Mouse (Mus musculus): ENCODE measurements around the gene Dchs1.

- TF ChIP-seq POLR2A (IDR thresholded peaks at IDR 0.05; ENCODE audit: borderline replicate concordance, insufficient read depth, low read length): no peak
- TF ChIP-seq CTCF (IDR thresholded peaks at IDR 0.05; ENCODE audit: borderline replicate concordance, insufficient read depth, low read depth, low read length): no peak
Observed at GRCm38 (mm10) chr7:105721916-105722315, 65.5 kb downstream of the Dchs1 start.

Measured in cerebellum, adult 2 months (tissue).